Mouse (Mus musculus): ENCODE results near the gene Pip5k1b.

DNA sequence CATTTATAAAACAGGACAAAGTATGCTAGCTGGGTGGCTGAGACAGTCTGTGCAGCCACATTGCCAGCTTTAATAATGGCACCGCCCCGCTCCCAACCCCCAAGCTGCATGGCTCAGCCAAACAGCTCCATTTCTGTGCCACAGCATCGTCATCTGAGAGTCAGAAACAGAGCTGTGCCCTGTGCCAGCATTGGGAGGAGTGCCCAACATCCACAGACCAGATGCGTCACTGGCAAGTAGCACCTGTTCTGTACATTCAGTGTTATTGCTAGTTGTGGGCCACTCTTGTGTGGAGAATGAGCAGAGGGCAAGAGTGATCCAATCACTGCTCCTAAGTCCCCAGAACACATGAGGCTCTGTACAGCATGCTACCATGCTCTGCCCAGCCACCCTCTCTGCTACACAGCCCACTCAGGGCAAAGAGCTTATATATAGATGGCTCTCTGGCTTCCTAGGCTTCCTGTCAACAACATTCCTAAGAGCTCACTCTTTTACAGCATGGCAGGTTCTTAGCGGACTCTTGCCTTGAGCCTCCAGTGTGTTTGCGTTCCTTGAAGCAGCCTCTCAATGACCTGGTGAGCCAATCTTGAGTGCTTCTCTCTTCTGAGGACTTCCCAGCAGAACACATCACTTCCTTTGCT, 99.0 kb downstream of the Pip5k1b start:
- TF ChIP-seq CTCF (IDR thresholded peaks at IDR 0.05; ENCODE audit: control insufficient read depth, insufficient read depth, low read length) (no peak), POLR2A (IDR thresholded peaks at IDR 0.05; ENCODE audit: borderline replicate concordance, control insufficient read depth, low read depth, low read length) (no peak)

Measured in bone marrow, adult 2 months (tissue).